ENCODE assay signal across 23 mouse cellular contexts in genomic region chr9:23358108-23358507, GRCm38 (mm10).
"Had no signal": no experiment of that assay in that cellular context is flagged by ENCODE, and none has a peak within 500 bp of the region (broad histone marks: within the 10 kb centered on the region; RNA-seq: fewer than 3 reads in every experiment).

No protein-coding gene starts in this region.

- H3K4me3 ChIP-seq: limb, embryonic 12.5 days; limb, embryonic 15.5 days; lung, embryonic 15.5 days; megakaryocyte, embryonic 14.5 days; midbrain, embryonic 10.5 days; midbrain, embryonic 13.5 days; myocyte; stomach, embryonic 15.5 days had no signal

- H3K9me3 ChIP-seq: limb, embryonic 15.5 days; lung, embryonic 15.5 days; midbrain, embryonic 10.5 days; stomach, embryonic 15.5 days had no signal

- ATAC-seq: intestine, embryonic 16.5 days; liver, postnatal 0 days; midbrain, embryonic 13.5 days; midbrain, embryonic 16.5 days had no signal

- H3K27ac ChIP-seq: limb, embryonic 12.5 days; limb, embryonic 15.5 days; liver, embryonic 14.5 days; lung, embryonic 15.5 days; midbrain, embryonic 10.5 days; midbrain, embryonic 13.5 days; stomach, embryonic 15.5 days had no signal

- H3K4me2 ChIP-seq: limb, embryonic 12.5 days; limb, embryonic 15.5 days; liver, embryonic 11.5 days; lung, embryonic 15.5 days; midbrain, embryonic 13.5 days; stomach, embryonic 15.5 days had no signal

- DNase-seq: kidney, adult 18-20 months; kidney, adult 9 months; kidney, postnatal 14 days; kidney, postnatal 4 days; left cerebral cortex, postnatal 4 days; liver, postnatal 0 days; right cerebral cortex, adult 18-20 months; right cerebral cortex, postnatal 25 days; spleen, adult 18-20 months; thymus, adult 18-20 months; thymus, postnatal 36 days had no signal

- H3K36me3 ChIP-seq: limb, embryonic 12.5 days; limb, embryonic 15.5 days; lung, embryonic 15.5 days; midbrain, embryonic 10.5 days; midbrain, embryonic 13.5 days; stomach, embryonic 15.5 days had no signal

- H3K4me1 ChIP-seq: megakaryocyte, embryonic 14.5 days; midbrain, embryonic 10.5 days; midbrain, embryonic 13.5 days; stomach, embryonic 15.5 days had no signal

- H3K27me3 ChIP-seq: limb, embryonic 12.5 days; limb, embryonic 15.5 days; lung, embryonic 15.5 days; megakaryocyte, embryonic 14.5 days; midbrain, embryonic 13.5 days; stomach, embryonic 15.5 days had no signal

- H3K9ac ChIP-seq: limb, embryonic 12.5 days; limb, embryonic 15.5 days; liver, embryonic 14.5 days; liver, postnatal 0 days; lung, embryonic 15.5 days; midbrain, embryonic 13.5 days; stomach, embryonic 15.5 days had no signal
